Mouse (Mus musculus) lung, adult 2 months (tissue): ENCODE data around the gene Tgm1.

Source experiments
- CTCF ChIP-seq: fragments of 200-500 bp; IDR thresholded peaks from 2 replicates; pipeline ENCODE4 v1.5.1; 2011; ENCODE audit warnings: mild to moderate bottlenecking, low read length, control low read depth; ENCODE audit not compliant: insufficient read depth
- POLR2A ChIP-seq: fragments of 200-500 bp; IDR thresholded peaks from 2 replicates; pipeline ENCODE4 v1.6.1; 2011; ENCODE audit warnings: low read depth, mild to moderate bottlenecking, control low read depth, low read length, borderline replicate concordance; ENCODE audit errors: extremely low read depth

DNA sequence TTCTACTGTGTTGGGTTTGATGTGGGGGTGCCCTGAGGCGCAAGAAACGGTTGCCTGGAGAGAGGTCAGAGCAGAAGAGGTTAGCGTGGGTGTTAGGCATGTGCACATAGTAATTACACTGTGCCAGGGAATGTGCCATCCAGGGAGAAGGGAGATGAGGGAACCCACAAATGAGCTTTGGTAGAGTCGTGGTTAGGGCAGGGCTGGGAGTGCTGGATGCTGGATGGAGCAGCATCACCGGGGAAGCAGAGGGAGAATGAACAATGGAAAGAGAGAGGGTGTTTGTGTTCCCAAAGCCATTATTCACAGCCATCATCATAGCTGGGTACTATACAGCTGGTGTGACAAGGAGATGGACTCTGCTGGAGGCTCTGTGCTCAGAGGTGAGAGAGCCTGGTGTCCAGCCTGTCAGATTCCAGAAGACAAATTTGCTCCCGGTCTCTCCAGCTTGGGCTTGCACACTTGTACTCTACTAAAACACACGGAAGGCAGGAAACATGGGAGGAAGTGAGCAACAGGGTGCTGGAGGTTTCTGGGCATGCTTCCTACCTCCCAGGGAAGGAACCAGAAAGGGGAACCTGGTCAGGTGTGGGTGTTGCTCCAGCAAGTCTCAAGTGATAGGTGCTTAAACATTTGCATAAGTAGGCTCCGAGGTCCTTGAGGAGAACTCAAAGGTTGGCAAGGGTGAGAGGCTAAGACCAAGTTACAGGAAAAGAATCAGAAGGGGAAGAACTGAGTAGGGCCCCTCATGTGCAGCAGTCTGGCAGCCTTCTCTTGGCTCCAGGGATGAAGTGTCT is 14.4 kb upstream of the Tgm1 start:
- TF ChIP-seq CTCF, result no peak
- no peak for TF ChIP-seq POLR2A
